Mouse (Mus musculus): ENCODE measurements around the gene Tctn3.

- TF ChIP-seq CTCF (IDR thresholded peaks at IDR 0.05; ENCODE audit: borderline replicate concordance, insufficient read depth, low read depth, low read length) (no peak), POLR2A (IDR thresholded peaks at IDR 0.05; ENCODE audit: borderline replicate concordance, insufficient read depth, low read length) (no peak)
Observed at GRCm38 (mm10) chr19:40548386-40548785, 63.6 kb downstream of the Tctn3 start.

All from cerebellum, adult 2 months (tissue).